Mouse (Mus musculus) lung, postnatal 0 days (tissue): Measurements from ENCODE around the gene Acadvl.

ENCODE experiments used
- CTCF ChIP-seq: IDR thresholded peaks from 2 replicates; pipeline ENCODE4 v1.5.1; 2016; ENCODE audit warnings: antibody characterized with exemption, mild to moderate bottlenecking
- EP300 ChIP-seq: IDR thresholded peaks from 2 replicates; pipeline ENCODE4 v1.6.1; 2016; ENCODE audit warnings: antibody characterized with exemption, mild to moderate bottlenecking, control low read depth

- TF ChIP-seq EP300 (no peak), CTCF (no peak)
Measured at GRCm38 (mm10) chr11:70013408-70013807, 1.8 kb downstream of the Acadvl start.
